Mouse (Mus musculus) lung, postnatal 0 days (tissue): Measurements from ENCODE around the gene Gemin7. TPM values are rescaled to one million over a fixed set of nuclear protein-coding genes. Genes with fewer than 3 reads are reported as not detected.
"Not testable (repeated sequence)": the region's sequence is repeated elsewhere in the genome, so short reads cannot be mapped to it uniquely, and the experiment has no call there.

Experiments
- ATAC-seq: fragments of 200-750 bp; cut with Nextera tagmentation; 2 replicates; pipeline ENCODE4 v1.8.0; 2017; ENCODE audit warnings: moderate library complexity
- DNase-seq: peaks from one replicate; pipeline ENCODE4 v3.0.0-alpha.2; 2016; ENCODE audit warnings: low spot score
- H3K27ac ChIP-seq: fragments of 300-500 bp; sonication (generic); 2 replicates; pipeline ENCODE4 v1.5.1; 2014; ENCODE audit warnings: antibody characterized with exemption, mild to moderate bottlenecking, low read length, mixed read lengths
- H3K27me3 ChIP-seq: fragments of 300-500 bp; sonication (generic); replicated peaks from 2 replicates; pipeline ENCODE4 v1.6.1; 2014; ENCODE audit warnings: low read length, mixed read lengths; ENCODE audit not compliant: insufficient read depth
- H3K36me3 ChIP-seq: fragments of 300-500 bp; sonication (generic); 2 replicates; pipeline ENCODE4 v1.6.1; 2014; ENCODE audit warnings: low read length, mixed read lengths; ENCODE audit not compliant: insufficient read depth
- H3K4me1 ChIP-seq: fragments of 300-500 bp; sonication (generic); 2 replicates; pipeline ENCODE4 v1.6.1; 2014; ENCODE audit warnings: antibody characterized with exemption, low read depth, low read length, mixed read lengths; ENCODE audit not compliant: insufficient read depth
- H3K4me2 ChIP-seq: fragments of 300-500 bp; sonication (generic); replicated peaks from 2 replicates; pipeline ENCODE4 v1.6.1; 2014; ENCODE audit warnings: low read depth, mild to moderate bottlenecking, low read length, moderate library complexity, mixed read lengths
- H3K4me3 ChIP-seq: fragments of 300-500 bp; sonication (generic); 2 replicates; pipeline ENCODE4 v1.5.1; 2014; ENCODE audit warnings: low read depth, low read length
- H3K9ac ChIP-seq: fragments of 300-500 bp; sonication (generic); replicated peaks from 2 replicates; pipeline ENCODE4 v1.6.1; 2014; ENCODE audit warnings: low read depth, mild to moderate bottlenecking
- H3K9me3 ChIP-seq: fragments of 300-500 bp; sonication (generic); 2 replicates; pipeline ENCODE4 v1.6.1; 2016; ENCODE audit warnings: low read length, mixed read lengths
- CTCF ChIP-seq: IDR thresholded peaks from 2 replicates; pipeline ENCODE4 v1.5.1; 2016; ENCODE audit warnings: antibody characterized with exemption, mild to moderate bottlenecking
- EP300 ChIP-seq: IDR thresholded peaks from 2 replicates; pipeline ENCODE4 v1.6.1; 2016; ENCODE audit warnings: antibody characterized with exemption, mild to moderate bottlenecking, control low read depth
- WGBS: fragments of 180-500 bp; shearing (Covaris S2); extraction: QIAGEN DNeasy Blood & Tissue Kit; methylation state at CpG from one replicate; pipeline ENCODE4 v1.1.7; 2014; 5-methylcytosine and 5-hydroxymethylcytosine counted together
- polyA plus RNA-seq: library from polyadenylated mRNA; unstranded; fragments of >200 nt; fragmentation: Nextera tagmentation; extraction: Ambion mirVana; gene quantifications from 2 replicates; pipeline ENCODE4 v1.2.1, GENCODE M21; 2015

Gemin7 gene
- polyA plus RNA-seq, 1 experiment from 2014 or later = 163 TPM

DNA sequence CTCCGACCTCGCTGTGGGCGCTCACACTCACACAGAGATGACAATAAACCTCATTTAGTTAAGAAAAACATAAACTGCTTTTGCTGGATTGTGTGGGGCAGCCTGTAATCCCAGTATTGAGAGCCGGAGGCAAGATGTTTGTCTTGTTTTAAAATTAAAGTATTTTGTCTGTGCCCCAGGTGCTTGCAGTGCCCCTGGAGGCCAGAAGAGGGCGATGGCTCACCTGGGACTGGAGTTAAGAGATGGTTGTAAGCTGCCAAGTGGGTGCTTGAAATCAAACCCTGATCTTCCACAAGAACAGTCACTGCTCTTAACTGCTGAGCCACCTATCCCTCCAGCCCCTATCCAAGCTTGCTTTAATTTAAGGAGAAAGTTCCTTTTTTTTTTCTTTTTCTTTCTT lies 33.6 kb upstream of the Gemin7 start:
- Histone ChIP-seq H3K27me3 (no peaks in the 10 kb centered on the region), H3K9me3 (no peaks in the 10 kb centered on the region), H3K4me3 (no peak overlapping the region), H3K36me3 (peaks cover 15% of the 10 kb centered on the region; the same call in 1 of the 2 replicates), H3K9ac (no peak overlapping the region), H3K4me1 (no peaks in the 10 kb centered on the region), H3K27ac (no peak overlapping the region), H3K4me2 (no peak overlapping the region)
- WGBS = 77% methylated on average over 5 of the region's 5 CpGs
- ATAC-seq (no peak), DNase-seq (no peak)
- TF ChIP-seq EP300 (no peak), CTCF (peak; percentile 24)

DNA sequence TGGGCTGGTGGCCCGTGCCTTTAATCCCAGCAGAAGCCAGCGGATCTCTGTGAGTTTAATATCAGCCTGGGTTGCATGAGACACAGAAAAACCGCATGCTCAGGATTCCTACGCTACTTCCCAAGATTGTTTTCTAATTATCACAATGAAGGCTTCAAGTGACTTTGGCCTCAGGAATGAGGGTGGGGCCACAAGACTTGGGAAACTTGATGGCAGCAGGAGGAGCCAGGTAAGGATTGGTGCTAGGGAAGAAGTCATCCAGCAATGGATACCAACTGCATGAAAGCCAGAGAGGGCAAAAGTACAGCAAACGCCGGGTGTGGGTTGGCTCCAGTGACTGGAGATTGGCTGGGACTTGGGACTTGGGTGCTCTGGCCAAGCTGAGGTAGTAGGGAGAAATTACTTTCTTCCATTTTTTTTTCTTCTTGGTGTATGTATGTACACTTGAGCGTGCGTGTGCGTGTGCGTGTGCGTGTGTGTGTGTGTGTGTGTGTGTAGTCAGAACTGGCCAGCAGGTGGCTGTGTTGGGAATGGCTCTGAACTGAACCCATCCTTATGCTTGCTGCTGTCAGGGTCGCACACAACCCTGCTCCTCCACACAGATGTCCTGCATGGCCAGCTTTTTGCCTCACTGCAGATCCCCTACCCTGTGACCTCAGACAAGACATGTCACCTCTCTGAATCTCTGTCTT lies 32.4 kb upstream of the Gemin7 start:
- peak; percentile 52 for ATAC-seq
- TF ChIP-seq CTCF (peak; percentile 18), EP300 (no peak)
- H3K4me2 ChIP-seq = no peak overlapping the region
- H3K27ac ChIP-seq = no peak overlapping the region
- H3K9me3 ChIP-seq = no peaks in the 10 kb centered on the region
- no peak overlapping the region for H3K9ac ChIP-seq
- DNase-seq = no peak
- 81% methylated on average over 12 of the region's 12 CpGs for WGBS
- H3K4me3 ChIP-seq = no peak overlapping the region
- no peaks in the 10 kb centered on the region for H3K27me3 ChIP-seq
- H3K36me3 ChIP-seq = peaks cover 13% of the 10 kb centered on the region; the same call in 1 of the 2 replicates
- H3K4me1 ChIP-seq = no peaks in the 10 kb centered on the region

DNA sequence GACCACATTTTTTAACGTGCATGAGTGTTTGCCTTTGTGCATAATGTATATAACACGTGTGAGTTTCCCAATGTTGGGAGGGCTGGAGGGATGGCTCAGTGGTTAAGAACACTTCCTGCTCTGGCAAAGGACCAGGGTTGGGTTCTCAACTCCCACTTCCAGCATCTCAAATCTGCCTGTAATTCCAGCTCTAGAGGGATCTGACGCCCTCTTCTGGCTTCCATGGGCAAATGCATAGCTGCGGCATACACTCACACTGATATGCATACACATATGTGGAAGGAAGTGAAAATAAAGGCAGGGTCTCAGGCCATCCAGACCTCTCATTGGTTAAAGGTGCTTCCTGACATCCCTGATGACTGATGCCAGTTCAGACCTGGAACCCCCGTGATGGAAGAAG lies 29.9 kb upstream of the Gemin7 start:
- no peak for TF ChIP-seq EP300
- peak; percentile 7; the same call in 1 of the 2 replicates for TF ChIP-seq CTCF
- Histone ChIP-seq H3K27me3 (no peaks in the 10 kb centered on the region), H3K4me2 (no peak overlapping the region), H3K36me3 (peaks cover 5% of the 10 kb centered on the region; the same call in 1 of the 2 replicates), H3K9me3 (no peaks in the 10 kb centered on the region), H3K9ac (no peak overlapping the region), H3K4me1 (peaks cover 6% of the 10 kb centered on the region; the same call in 1 of the 2 replicates), H3K27ac (no peak overlapping the region), H3K4me3 (no peak overlapping the region)
- 67% methylated on average over 5 of the region's 5 CpGs for WGBS
- ATAC-seq (no peak), DNase-seq (no peak)

DNA sequence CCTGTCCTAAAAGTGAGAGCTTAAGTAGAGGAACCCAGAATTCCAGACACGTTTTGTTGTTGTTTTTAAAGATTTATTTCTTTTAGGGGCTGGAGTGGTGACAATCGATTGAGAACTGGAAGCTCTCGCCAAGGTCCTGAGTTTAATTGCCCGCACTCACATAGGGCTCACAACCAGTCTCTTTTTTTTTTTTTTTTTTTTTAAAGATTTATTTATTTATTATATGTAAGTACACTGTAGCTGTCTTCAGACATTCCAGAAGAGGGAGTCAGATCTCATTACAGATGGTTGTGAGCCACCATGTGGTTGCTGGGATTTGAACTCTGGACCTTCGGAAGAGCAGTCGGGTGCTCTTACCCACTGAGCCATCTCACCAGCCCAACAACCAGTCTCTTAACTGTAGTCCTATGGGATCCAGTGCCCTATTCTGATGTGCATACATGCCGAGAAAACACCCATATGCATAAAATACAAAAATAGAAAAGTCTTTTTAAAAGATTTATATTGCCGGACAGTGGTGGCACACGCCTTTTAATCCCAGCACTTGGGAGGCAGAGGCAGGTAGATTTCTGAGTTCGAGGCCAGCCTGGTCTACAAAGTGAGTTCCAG lies 27.3 kb upstream of the Gemin7 start:
- H3K27me3 ChIP-seq, H3K36me3 ChIP-seq, DNase-seq, H3K9ac ChIP-seq, H3K4me1 ChIP-seq, H3K27ac ChIP-seq, H3K9me3 ChIP-seq: not testable (repeated sequence)
- Histone ChIP-seq H3K4me2 (peak overlapping the region; percentile 75), H3K4me3 (peak overlapping the region; percentile 62)
- peak; percentile 43; the same call in 1 of the 2 replicates for ATAC-seq
- WGBS = 56% methylated on average over 10 of the region's 10 CpGs

DNA sequence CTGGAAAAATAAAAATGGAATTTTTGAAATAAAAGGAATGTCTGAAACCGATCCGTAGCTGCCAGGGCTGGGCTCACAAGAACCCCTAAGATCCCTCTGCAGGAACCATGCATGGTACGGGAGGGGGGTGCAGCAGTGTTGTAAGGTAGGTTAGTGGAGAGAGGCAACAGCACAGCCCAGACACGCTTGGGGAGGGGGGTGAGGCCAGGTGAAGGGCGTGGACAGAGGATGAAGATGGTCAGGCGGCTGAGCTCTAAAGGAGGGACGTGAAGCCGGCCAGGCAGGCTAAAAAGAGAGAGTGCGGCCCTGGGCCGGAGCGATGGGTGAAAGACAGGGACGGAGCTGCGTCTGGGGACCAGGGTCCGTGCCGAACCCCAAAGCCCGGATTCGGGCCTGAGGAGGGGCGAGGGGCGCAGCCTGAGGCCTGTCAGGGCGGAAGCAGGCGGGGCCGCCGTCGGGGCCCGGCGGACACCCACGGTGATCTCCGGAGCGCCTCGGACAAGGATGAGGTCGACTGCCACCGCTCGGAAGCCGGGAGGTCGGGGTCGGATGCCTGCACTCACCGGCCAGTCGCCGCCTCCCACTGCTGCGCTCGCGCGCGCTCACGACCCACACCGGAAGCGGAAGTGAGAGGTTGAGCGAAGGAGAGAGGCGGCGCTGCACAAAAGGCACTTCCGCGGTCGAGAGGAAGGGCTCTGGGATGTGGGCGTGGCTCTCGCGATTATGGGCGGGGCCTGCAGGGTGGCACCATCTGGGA lies 26.6 kb upstream of the Gemin7 start, which contains the start of gene Clasrp:
TSS of gene Clasrp (minus strand) at position 638 of the 757 bp plus-strand sequence.
- peak within 1 kb of the TSS; percentile 75 for H3K4me2 ChIP-seq

DNA sequence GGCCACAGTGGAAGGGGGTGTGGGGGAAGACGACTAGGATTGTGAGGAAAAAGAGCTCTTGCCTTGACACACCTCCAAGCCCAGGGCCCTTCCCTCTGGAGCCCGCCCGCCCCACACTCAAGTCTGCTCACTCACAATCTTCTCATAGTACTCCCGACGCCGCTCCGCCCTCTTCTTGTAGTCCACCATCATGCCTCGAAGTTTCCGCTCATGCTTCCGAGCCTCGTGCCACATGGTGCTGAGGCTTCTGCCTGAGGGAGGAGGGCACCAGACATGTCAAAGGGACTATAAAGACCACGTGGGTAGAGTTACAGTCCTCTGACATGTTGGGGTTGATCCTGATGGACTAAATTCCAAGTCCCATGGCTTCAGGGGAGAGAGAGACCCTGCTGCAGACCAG lies 25.7 kb upstream of the Gemin7 start:
- H3K27me3 ChIP-seq = no peaks in the 10 kb centered on the region
- WGBS = 66% methylated on average over 12 of the region's 12 CpGs
- no peak for ATAC-seq
- H3K9ac ChIP-seq = no peak overlapping the region
- no peaks in the 10 kb centered on the region for H3K9me3 ChIP-seq
- H3K4me3 ChIP-seq = no peak overlapping the region
- no peak for DNase-seq
- H3K27ac ChIP-seq = no peak overlapping the region
- H3K4me1 ChIP-seq = peaks cover 6% of the 10 kb centered on the region; the same call in 1 of the 2 replicates
- peak overlapping the region; percentile 75; the same call in 1 of the 2 replicates for H3K4me2 ChIP-seq
- no peak for TF ChIP-seq EP300
- no peak for TF ChIP-seq CTCF
- no peaks in the 10 kb centered on the region for H3K36me3 ChIP-seq

More for the DNA sequence above, 26.6 kb upstream of the Gemin7 start, which contains the start of gene Clasrp:
- Histone ChIP-seq H3K9ac (peak within 1 kb of the TSS; percentile 60), H3K4me1 (peaks cover 6% of the 10 kb centered on the region; the same call in 1 of the 2 replicates), H3K4me3 (peak within 1 kb of the TSS; percentile 62), H3K9me3 (no peaks in the 10 kb centered on the region), H3K36me3 (no peaks in the 10 kb centered on the region), H3K27me3 (no peaks in the 10 kb centered on the region), H3K27ac (peak within 1 kb of the TSS; percentile 39; the same call in 1 of the 2 replicates)
- WGBS = 3% methylated on average over 57 of the region's 57 CpGs
- DNase-seq (peak; percentile 98), ATAC-seq (peak; percentile 97)
- TF ChIP-seq CTCF (peak; percentile 13; the same call in 1 of the 2 replicates), EP300 (no peak)
